ENCODE assay signal across 7 mouse cellular contexts in genomic region chr6:64729231-64730011, GRCm38 (mm10). TPM values are rescaled to one million over a fixed set of nuclear protein-coding genes. Genes with fewer than 3 reads are reported as not detected.
DNase-seq lines count a peak whose midpoint lies in the region; ATAC-seq lines count a peak whose summit lies in the region.

No protein-coding gene starts in this region.

- peaks cover 21% of the 10 kb centered on the region; the same call in 1 of the 2 replicates for H3K4me1 ChIP-seq in heart, embryonic 12.5 days (replicated peaks)
- peaks cover 20% of the 10 kb centered on the region for H3K4me1 ChIP-seq in midbrain, embryonic 14.5 days (ENCODE audit: control insufficient read depth, insufficient read depth, low read length)

- no peaks in the 10 kb centered on the region for H3K36me3 ChIP-seq in heart, embryonic 12.5 days
- H3K36me3 ChIP-seq in midbrain, embryonic 14.5 days (ENCODE audit: control insufficient read depth, insufficient read depth, low read length) = no peaks in the 10 kb centered on the region

- ATAC-seq in heart, embryonic 12.5 days (ENCODE audit: insufficient number of reproducible peaks, low FRiP score) = peak; percentile 61
- ATAC-seq in midbrain, embryonic 14.5 days (ENCODE audit: low FRiP score, low TSS enrichment) = peak; percentile 57
- no peak for ATAC-seq in inflammation-experienced regulatory T-cells, adult 6 months

- WGBS in heart, embryonic 12.5 days = under 1% methylated on average over 53 of the region's 53 CpGs
- WGBS in midbrain, embryonic 14.5 days = under 1% methylated on average over 53 of the region's 53 CpGs

- peak overlapping the region; percentile 51 for H3K4me3 ChIP-seq in heart, embryonic 12.5 days
- H3K4me3 ChIP-seq in midbrain, embryonic 14.5 days (replicated peaks; ENCODE audit: low read depth, low read length) = peak overlapping the region; percentile 42

- no peaks in the 10 kb centered on the region for H3K9me3 ChIP-seq in heart, embryonic 12.5 days (replicated peaks)
- no peaks in the 10 kb centered on the region for H3K9me3 ChIP-seq in midbrain, embryonic 14.5 days (ENCODE audit: control insufficient read depth, low read length)

- H3K27me3 ChIP-seq in heart, embryonic 12.5 days (replicated peaks) = peaks cover 63% of the 10 kb centered on the region
- peaks cover 75% of the 10 kb centered on the region for H3K27me3 ChIP-seq in midbrain, embryonic 14.5 days (ENCODE audit: control insufficient read depth, insufficient read depth, low read length)

- peak; percentile 3 for DNase-seq in ovary, postnatal 14 days (ENCODE audit: low spot score)
- DNase-seq in ovary, adult 18-20 months (ENCODE audit: low spot score) = no peak
- peak; percentile 38 to 47 for DNase-seq in cerebellum, postnatal 25 days
- DNase-seq in kidney, postnatal 36 days = peak; percentile 2 to 33
- DNase-seq in midbrain, embryonic 14.5 days = peak; percentile 64

- peak overlapping the region; percentile 85 for H3K4me2 ChIP-seq in heart, embryonic 12.5 days
- H3K4me2 ChIP-seq in midbrain, embryonic 14.5 days (ENCODE audit: low read length) = peak overlapping the region; percentile 73

- H3K9ac ChIP-seq in heart, embryonic 12.5 days = no peak overlapping the region
- peak overlapping the region; percentile 29; the same call in 1 of the 2 replicates for H3K9ac ChIP-seq in midbrain, embryonic 14.5 days (replicated peaks; ENCODE audit: low read length)

- H3K27ac ChIP-seq in heart, embryonic 12.5 days (ENCODE audit: poor library complexity, severe bottlenecking) = no peak overlapping the region
- no peak overlapping the region for H3K27ac ChIP-seq in midbrain, embryonic 14.5 days (replicated peaks; ENCODE audit: low read depth, low read length)

RNA-seq across cellular contexts. Expression of gene Atoh1, which starts 0.5 kb away (rescaled TPM):
- not detected in 2 replicates for polyA plus RNA-seq in heart, embryonic 12.5 days (2016; fragmentation: Nextera tagmentation; extraction: Ambion mirVana)
- polyA plus RNA-seq in midbrain, embryonic 14.5 days (2014; fragmentation: Nextera tagmentation; extraction: Ambion mirVana) = 4.2 and 4.6 TPM in 2 replicates
- polyA plus RNA-seq in inflammation-experienced regulatory T-cells, adult 6 months (2017; shearing (Covaris generic)) = not detected
